ENCODE assay signal across 8 mouse cellular contexts in the genomic region with DNA sequence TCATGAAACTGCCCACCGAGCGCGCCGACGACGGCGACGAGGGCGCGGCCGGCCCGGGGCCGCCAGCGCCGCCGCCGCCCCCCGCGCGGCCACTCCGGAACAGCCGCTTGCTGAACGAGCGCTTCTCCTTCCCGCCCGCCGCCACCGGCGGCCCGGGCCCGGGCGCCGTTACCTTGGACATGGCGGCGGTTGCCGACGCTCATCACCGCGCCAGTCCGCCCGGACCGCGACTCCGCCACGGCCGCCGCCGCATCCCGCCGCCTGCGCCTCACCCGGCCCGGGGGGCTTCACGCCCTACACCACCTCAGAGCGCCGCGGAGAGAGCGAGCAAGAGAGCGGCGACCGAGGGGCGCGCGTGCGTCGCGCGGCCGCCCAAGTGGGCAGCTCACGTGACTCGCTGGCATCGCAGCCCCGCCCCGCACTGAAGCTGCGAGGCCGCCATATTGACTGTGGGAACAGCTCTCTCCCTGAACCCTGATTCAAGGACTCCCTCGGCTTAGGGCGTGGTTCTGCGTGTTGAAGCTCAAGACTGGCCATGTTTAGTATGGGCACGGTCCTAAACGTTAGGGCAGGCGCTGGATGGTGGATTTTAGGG. TPM values are rescaled to one million over a fixed set of nuclear protein-coding genes. Genes with fewer than 3 reads are reported as not detected.
DNase-seq lines count a peak whose midpoint lies in the region; ATAC-seq and TF ChIP-seq lines count a peak whose summit lies in the region.

Gene Usp31, minus strand, starts transcription at position 181 of the 595 bp plus-strand sequence.

- no peak for TF ChIP-seq EP300 in MEL (IDR thresholded peaks at IDR 0.05; ENCODE audit: low read depth in 1 of 2, low read length in 2 of 2)

- peaks cover 0 to 10% of the 10 kb centered on the region in 2 experiments; a peak in 2 of 4 replicates for H3K27me3 ChIP-seq in MEL (ENCODE audit: control insufficient read depth in 1 of 2, insufficient read depth in 2 of 2, low read length in 2 of 2)
- H3K27me3 ChIP-seq in cerebellum, adult 2 months (ENCODE audit: control insufficient read depth, insufficient read depth, low read length), result no peaks in the 10 kb centered on the region
- H3K27me3 ChIP-seq in forebrain, postnatal 0 days (ENCODE audit: insufficient read depth, low read length), result no peaks in the 10 kb centered on the region
- H3K27me3 ChIP-seq in lung, embryonic 15.5 days, result no peaks in the 10 kb centered on the region

- no peak for TF ChIP-seq RAD21 in MEL (IDR thresholded peaks at IDR 0.05; ENCODE audit: low read depth, low read length)

- H3K9ac ChIP-seq in MEL (ENCODE audit: control insufficient read depth, low read depth, low read length, poor library complexity, severe bottlenecking), result peak within 1 kb of the TSS; percentile 92
- H3K9ac ChIP-seq in forebrain, postnatal 0 days, result peak within 1 kb of the TSS; percentile 77
- peak within 1 kb of the TSS; percentile 76 for H3K9ac ChIP-seq in lung, embryonic 15.5 days

- H3K27ac ChIP-seq in MEL (ENCODE audit: control insufficient read depth, low read depth, low read length), result peak within 1 kb of the TSS; percentile 36
- H3K27ac ChIP-seq in cerebellum, adult 2 months (ENCODE audit: insufficient read depth, low read length), result peak within 1 kb of the TSS; percentile 61; the same call in 1 of the 2 replicates
- H3K27ac ChIP-seq in forebrain, postnatal 0 days (ENCODE audit: low read depth, low read length), result peak within 1 kb of the TSS; percentile 90
- H3K27ac ChIP-seq in lung, embryonic 15.5 days, result peak within 1 kb of the TSS; percentile 79

- H3K36me3 ChIP-seq in MEL (ENCODE audit: control insufficient read depth in 1 of 2, insufficient read depth in 2 of 2, low read length in 2 of 2), result peaks cover 3 to 36% of the 10 kb centered on the region in 2 experiments; a peak in 3 of 4 replicates
- no peaks in the 10 kb centered on the region for H3K36me3 ChIP-seq in forebrain, postnatal 0 days (ENCODE audit: insufficient read depth)
- H3K36me3 ChIP-seq in lung, embryonic 15.5 days, result no peaks in the 10 kb centered on the region

- peak within 1 kb of the TSS; percentile 74 to 79 for H3K4me3 ChIP-seq in MEL (ENCODE audit: control insufficient read depth in 1 of 2, insufficient read depth in 1 of 2, low read depth in 2 of 2, low read length in 2 of 2)
- peak within 1 kb of the TSS; percentile 82 for H3K4me3 ChIP-seq in cerebellum, adult 2 months (replicated peaks; ENCODE audit: insufficient read depth, low read depth, low read length)
- H3K4me3 ChIP-seq in forebrain, postnatal 0 days (ENCODE audit: low read depth, low read length), result peak within 1 kb of the TSS; percentile 88
- H3K4me3 ChIP-seq in lung, embryonic 15.5 days, result peak within 1 kb of the TSS; percentile 92

- peaks cover 45% of the 10 kb centered on the region for H3K79me2 ChIP-seq in MEL (ENCODE audit: control insufficient read depth, insufficient read depth, low read length, poor library complexity)

- peak; percentile 74 to 82 for TF ChIP-seq POLR2A in MEL (IDR thresholded peaks at IDR 0.05; ENCODE audit: control insufficient read depth in 1 of 2, insufficient read depth in 1 of 2, low read depth in 1 of 2, low read length in 2 of 2, poor library complexity in 1 of 2)
- peak; percentile 77 for TF ChIP-seq POLR2A in cerebellum, adult 2 months (IDR thresholded peaks at IDR 0.05; ENCODE audit: borderline replicate concordance, insufficient read depth, low read length)

- TF ChIP-seq CTCF in MEL (IDR thresholded peaks at IDR 0.05 in 2 of 3, conservative IDR thresholded peaks at IDR 0.05 in 1 of 3; ENCODE audit: control insufficient read depth in 1 of 3, insufficient read depth in 1 of 3, low read depth in 2 of 3, low read length in 3 of 3, poor library complexity in 1 of 3, severe bottlenecking in 1 of 3), result no peak
- TF ChIP-seq CTCF in cerebellum, adult 2 months (IDR thresholded peaks at IDR 0.05; ENCODE audit: borderline replicate concordance, insufficient read depth, low read depth, low read length), result no peak
- TF ChIP-seq CTCF in forebrain, postnatal 0 days (IDR thresholded peaks at IDR 0.05; ENCODE audit: low read depth), result no peak

- peak within 1 kb of the TSS; percentile 91 for H3K4me2 ChIP-seq in forebrain, postnatal 0 days (ENCODE audit: low read depth)
- peak within 1 kb of the TSS; percentile 98 for H3K4me2 ChIP-seq in lung, embryonic 15.5 days

- peak; percentile 100 for ATAC-seq in forebrain, postnatal 0 days
- ATAC-seq in lung, embryonic 15.5 days (ENCODE audit: borderline replicate concordance, extremely low read depth, low FRiP score, low TSS enrichment), result peak; percentile 98

- H3K4me1 ChIP-seq in MEL (ENCODE audit: control insufficient read depth in 1 of 2, insufficient read depth in 2 of 2, low read length in 2 of 2), result peaks cover 8 to 30% of the 10 kb centered on the region in 2 experiments
- H3K4me1 ChIP-seq in cerebellum, adult 2 months (ENCODE audit: control insufficient read depth, insufficient read depth, low read length), result peaks cover 7% of the 10 kb centered on the region; the same call in 1 of the 2 replicates
- H3K4me1 ChIP-seq in forebrain, postnatal 0 days (ENCODE audit: insufficient read depth), result peaks cover 18% of the 10 kb centered on the region
- peaks cover 33% of the 10 kb centered on the region for H3K4me1 ChIP-seq in lung, embryonic 15.5 days

- H3K9me3 ChIP-seq in MEL (replicated peaks; ENCODE audit: insufficient read depth, low read length), result no peaks in the 10 kb centered on the region
- no peaks in the 10 kb centered on the region for H3K9me3 ChIP-seq in forebrain, postnatal 0 days (ENCODE audit: low read length)
- H3K9me3 ChIP-seq in lung, embryonic 15.5 days, result no peaks in the 10 kb centered on the region

- 1% methylated on average over 82 of the region's 82 CpGs for WGBS in cerebellum, adult 2 months
- 6% methylated on average over 74 of the region's 82 CpGs for WGBS in forebrain, postnatal 0 days
- WGBS in lung, embryonic 15.5 days, result under 1% methylated on average over 48 of the region's 82 CpGs

- DNase-seq in MEL (ENCODE audit: low read depth, low spot score), result peak; percentile 97
- peak; percentile 96 to 97 for DNase-seq in cerebellum, adult 2 months
- DNase-seq in forebrain, postnatal 0 days, result peak; percentile 99
- peak; percentile 94 for DNase-seq in heart, postnatal 4 days
- DNase-seq in layer of hippocampus, adult 8-10 months (ENCODE audit: low spot score in 2 of 2), result peak; percentile 96 to 97
- DNase-seq in ovary, adult 18-20 months (ENCODE audit: low spot score), result peak; percentile 93
- DNase-seq in thymus, postnatal 0 days (ENCODE audit: low spot score), result peak; percentile 97

TF ChIP-seq in MEL, 35 proteins besides CTCF, POLR2A, EP300 and RAD21 (continues in another document):
- no peak for TF ChIP-seq ZC3H11A (IDR thresholded peaks at IDR 0.05; ENCODE audit: low read depth, low read length)
- peak; percentile 95 for TF ChIP-seq KAT2A (conservative IDR thresholded peaks at IDR 0.05; ENCODE audit: low read depth, low read length)
- TF ChIP-seq USF1 (IDR thresholded peaks at IDR 0.05; ENCODE audit: low read depth, low read length), result peak; percentile 99
- TF ChIP-seq ELF1 (IDR thresholded peaks at IDR 0.05; ENCODE audit: low read depth, low read length), result no peak
- TF ChIP-seq HCFC1 (IDR thresholded peaks at IDR 0.05; ENCODE audit: low read depth, low read length), result peak; percentile 99
- peak; percentile 81 for TF ChIP-seq NELFE (IDR thresholded peaks at IDR 0.05; ENCODE audit: low read depth, low read length)
- 0 out of 2 replicates have a peak, but pooled peaks have one; percentile 6 for TF ChIP-seq UBTF (IDR thresholded peaks at IDR 0.05; ENCODE audit: borderline replicate concordance, insufficient read depth, low read depth, low read length)
- TF ChIP-seq MAZ (IDR thresholded peaks at IDR 0.05; ENCODE audit: low read depth, low read length), result peak; percentile 84; the same call in 1 of the 2 replicates
- peak; percentile 80 for TF ChIP-seq NRF1 (IDR thresholded peaks at IDR 0.05; ENCODE audit: insufficient read depth, low read depth, low read length, poor library complexity, severe bottlenecking)
- TF ChIP-seq ZKSCAN1 (IDR thresholded peaks at IDR 0.05; ENCODE audit: low read depth, low read length), result no peak
- no peak for TF ChIP-seq GABPA (IDR thresholded peaks at IDR 0.05; ENCODE audit: low read depth, low read length)
- TF ChIP-seq TAL1 (IDR thresholded peaks at IDR 0.05; ENCODE audit: low read length), result no peak
- TF ChIP-seq POLR2AphosphoS2 (IDR thresholded peaks at IDR 0.05; ENCODE audit: low read length), result no peak; the same call in 1 of the 2 replicates
- TF ChIP-seq TBP (IDR thresholded peaks at IDR 0.05; ENCODE audit: low read depth, low read length), result peak; percentile 65; the same call in 1 of the 2 replicates
- peak; percentile 92 for TF ChIP-seq BHLHE40 (IDR thresholded peaks at IDR 0.05; ENCODE audit: borderline replicate concordance, low read depth, low read length)
- TF ChIP-seq CHD1 (IDR thresholded peaks at IDR 0.05; ENCODE audit: low read depth, low read length), result no peak
- TF ChIP-seq MYB (IDR thresholded peaks at IDR 0.05; ENCODE audit: low read depth, low read length), result no peak
- TF ChIP-seq SMC3 (IDR thresholded peaks at IDR 0.05; ENCODE audit: low read depth, low read length), result no peak
- TF ChIP-seq JUND (IDR thresholded peaks at IDR 0.05; ENCODE audit: low read depth, low read length), result no peak
- TF ChIP-seq E2F4 (IDR thresholded peaks at IDR 0.05; ENCODE audit: borderline replicate concordance, low read depth, low read length), result no peak
- no peak for TF ChIP-seq MAFK (IDR thresholded peaks at IDR 0.05; ENCODE audit: borderline replicate concordance, low read depth, low read length)
- TF ChIP-seq TCF12 (IDR thresholded peaks at IDR 0.05; ENCODE audit: low read depth, low read length), result peak; percentile 48; the same call in 1 of the 2 replicates
- TF ChIP-seq ZNF384 (IDR thresholded peaks at IDR 0.05; ENCODE audit: low read depth, low read length), result peak; percentile 41; the same call in 1 of the 2 replicates
- TF ChIP-seq SIN3A (IDR thresholded peaks at IDR 0.05; ENCODE audit: low read length), result peak; percentile 87

RNA-seq across cellular contexts. Expression of gene Usp31, which starts in this region (rescaled TPM):
- 14.3 and 14.4 TPM in 2 replicates for total RNA-seq in MEL (2012; rRNA removed)
- polyA plus RNA-seq in MEL (2012; ENCODE audit: insufficient read depth in 1 of 2, insufficient read length in 2 of 2, low read depth in 1 of 2, low replicate concordance in 2 of 2, missing spikeins in 1 of 2), result 10 to 100 TPM in 1 of 2 experiments, not detected in 1; 14.7 TPM
- 26.0 and 28.4 TPM in 2 replicates for polyA plus RNA-seq in cerebellum, adult 2 months (2012; rRNA removed)
- total RNA-seq in forebrain, postnatal 0 days (2014; rRNA removed), result 23.3 and 29.5 TPM in 2 replicates
- 1.9 and 2.4 TPM in 2 replicates for polyA plus RNA-seq in forebrain, postnatal 0 days (2015; fragmentation: Nextera tagmentation; extraction: Ambion mirVana)
- total RNA-seq in heart, postnatal 4 days (2021), result 1 to 10 TPM; 7.9 to 8.3 TPM
- 10 to 100 TPM; 52.1 to 73.5 (median 62.9) TPM for total RNA-seq in layer of hippocampus, adult 8-10 months (2022)
- polyA plus RNA-seq in lung, embryonic 15.5 days (2015; fragmentation: Nextera tagmentation; extraction: Ambion mirVana), result 1.9 and 2.1 TPM in 2 replicates
- 1.4 and 1.7 TPM in 2 replicates for polyA plus RNA-seq in thymus, postnatal 0 days (2015; fragmentation: Nextera tagmentation; extraction: Ambion mirVana)

Comparison
In these comparisons a context has a peak if more than half of its experiments do, and no peak if none do; other contexts are left out.
1. Peak in every context shown above with its lines: DNase-seq, ATAC-seq, H3K4me3 ChIP-seq and H3K27ac ChIP-seq.
2. H3K27ac ChIP-seq: peak in every context shown above with its lines; median percentile 90 in forebrain, postnatal 0 days; 79 in lung, embryonic 15.5 days; 61 in cerebellum, adult 2 months; 36 in MEL.